Mouse (Mus musculus) brain, embryonic 14.5 days (tissue): ENCODE measurements at regions not wholly inside any gene's neighbourhood (a gene's known extent, or its start where the extent isn't known, plus 50 kb on each side); places are given as distances from the start of the nearest gene placed in this dataset.
A peak's percentile ranks its signal among the peaks of the same experiment; 100 is the strongest.

ENCODE experiments used
- DNase-seq: peaks from one replicate; pipeline ENCODE4 v3.0.0-alpha.2; 2011; ENCODE audit warnings: low read depth
- CTCF ChIP-seq: fragments of 200-500 bp; IDR thresholded peaks from 2 replicates; pipeline ENCODE4 v1.5.1; 2012; ENCODE audit warnings: inconsistent platforms, mild to moderate bottlenecking, moderate library complexity, borderline replicate concordance; ENCODE audit not compliant: insufficient read depth, insufficient read length; ENCODE audit errors: extremely low read depth
- POLR2A ChIP-seq: fragments of 200-500 bp; IDR thresholded peaks from 2 replicates; pipeline ENCODE4 v1.6.1; 2012; ENCODE audit warnings: mild to moderate bottlenecking, inconsistent platforms, borderline replicate concordance; ENCODE audit not compliant: poor library complexity, insufficient read depth, insufficient read length, severe bottlenecking; ENCODE audit errors: extremely low read depth

- peak; percentile 90 for DNase-seq
- no peak for TF ChIP-seq CTCF
- no peak for TF ChIP-seq POLR2A
Observed at GRCm38 (mm10) chr19:59646656-59647055, 188.5 kb downstream of the Emx2 start.

- DNase-seq: peak; percentile 64
- TF ChIP-seq POLR2A: no peak
- TF ChIP-seq CTCF: no peak
Observed at GRCm38 (mm10) chr19:59649421-59649820, 191.2 kb downstream of the Emx2 start.

- TF ChIP-seq CTCF (no peak), POLR2A (no peak)
- peak; percentile 28 for DNase-seq
Observed at GRCm38 (mm10) chr19:59650611-59651329, 192.6 kb downstream of the Emx2 start.

- peak; percentile 70 for DNase-seq
- TF ChIP-seq POLR2A (no peak), CTCF (no peak)
Observed at GRCm38 (mm10) chr19:59653631-59654367, 195.6 kb downstream of the Emx2 start.

DNA sequence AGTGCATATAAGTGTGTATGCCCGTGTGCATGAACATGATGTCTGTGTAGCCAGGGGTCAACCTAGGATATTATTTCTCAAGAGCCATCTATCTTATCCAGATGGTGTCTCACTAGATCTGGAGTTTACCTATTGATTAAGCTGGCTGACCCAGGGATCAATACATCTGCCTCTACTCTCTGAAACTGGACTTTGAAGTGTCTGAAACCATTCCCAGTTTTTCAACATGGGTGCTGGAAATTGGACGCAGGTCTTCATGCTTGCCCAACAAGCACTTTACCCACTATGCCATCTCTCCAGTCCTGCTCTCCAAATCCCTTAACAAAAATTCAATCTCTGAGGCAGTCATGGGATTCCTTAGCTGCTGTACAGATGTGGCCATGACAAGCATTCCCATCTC, 197.1 kb downstream of the Emx2 start:
- TF ChIP-seq CTCF (no peak), POLR2A (no peak)

GRCm38 (mm10) chr19:59669793-59670192, 211.6 kb downstream of the Emx2 start:
- TF ChIP-seq CTCF (no peak), POLR2A (no peak)
- no peak for DNase-seq

More for the DNA sequence above, 197.1 kb downstream of the Emx2 start:
- DNase-seq: no peak

DNA sequence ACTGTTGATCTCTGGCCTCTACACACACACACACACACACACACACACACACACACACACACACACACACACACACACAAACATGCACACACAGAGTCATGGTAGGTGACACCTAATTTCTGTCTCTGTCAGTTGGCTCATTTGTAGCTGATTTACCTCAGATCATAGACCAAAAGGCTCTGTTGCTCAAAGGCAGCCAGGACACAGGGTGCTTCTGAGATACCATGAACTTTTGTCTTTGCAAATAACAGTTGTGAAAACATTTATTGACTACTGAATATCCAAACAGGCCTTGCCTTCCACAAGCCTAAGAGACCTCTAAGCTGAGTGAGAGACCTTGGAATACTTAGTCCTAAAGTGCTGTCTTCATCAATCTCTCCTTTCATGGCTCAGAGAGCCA, 215.4 kb downstream of the Emx2 start:
- no peak for DNase-seq
- TF ChIP-seq POLR2A (no peak), CTCF (no peak)

DNA sequence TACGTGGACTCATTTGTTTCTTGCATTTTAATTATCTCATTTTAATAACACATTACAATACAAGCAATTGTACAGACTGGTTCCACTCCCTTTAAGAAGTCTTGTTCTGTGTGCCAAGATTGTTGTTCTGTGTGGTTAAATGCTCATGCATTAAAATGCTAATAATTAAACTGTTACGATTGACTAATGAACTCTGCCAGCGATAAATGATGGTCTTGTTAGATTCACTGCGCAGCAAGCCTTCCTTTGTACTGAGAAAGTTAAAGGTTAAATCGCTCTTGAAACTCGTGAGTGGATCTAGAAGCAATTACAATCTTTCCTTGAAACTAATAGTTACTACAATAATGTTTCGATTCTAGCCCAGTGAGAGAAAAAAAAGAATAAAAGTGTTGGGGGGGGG, 221.0 kb downstream of the Emx2 start:
- DNase-seq: peak; percentile 54
- no peak for TF ChIP-seq POLR2A
- no peak for TF ChIP-seq CTCF

- DNase-seq: no peak
- TF ChIP-seq CTCF: no peak
- TF ChIP-seq POLR2A: no peak
Observed at GRCm38 (mm10) chr19:59680356-59680755, 222.2 kb downstream of the Emx2 start.

GRCm38 (mm10) chr19:59684292-59684691, 226.1 kb downstream of the Emx2 start:
- TF ChIP-seq POLR2A (no peak), CTCF (no peak)
- no peak for DNase-seq

- no peak for TF ChIP-seq CTCF
- TF ChIP-seq POLR2A: no peak
- DNase-seq: no peak
Observed at GRCm38 (mm10) chr19:59685826-59686717, 227.9 kb downstream of the Emx2 start.
